Mouse (Mus musculus) neutrophil, adult 83 days (primary cell): Measurements from ENCODE around the gene E130218I03Rik. TPM values are rescaled to one million over a fixed set of nuclear protein-coding genes. Genes with fewer than 3 reads are reported as not detected.

Source experiments
- total RNA-seq, 2 experiments: library from RNA; stranded (reverse); gene quantifications; one replicate each; pipeline ENCODE4 v1.2.4; 2023

E130218I03Rik gene
- not detected for total RNA-seq

GRCm38 (mm10) chr4:134243516-134244250 is at the start of gene E130218I03Rik:
E130218I03Rik (plus strand) TSS chr4:134243662.

GRCm38 (mm10) chr4:134202904-134203303 is 40.6 kb upstream of the E130218I03Rik start, which contains the start of gene Gm7534:
Gm7534 (minus strand) TSS chr4:134203004.

GRCm38 (mm10) chr4:134227194-134227593 is 16.3 kb upstream of the E130218I03Rik start, which contains the start of gene Catsper4:
Catsper4 (minus strand) TSS chr4:134227383.

GRCm38 (mm10) chr4:134238279-134238651 is 5.2 kb upstream of the E130218I03Rik start, which contains the start of gene Cnksr1:
Cnksr1 (minus strand) TSS chr4:134238399.

GRCm38 (mm10) chr4:134245148-134245843 is 1.8 kb downstream of the E130218I03Rik start, which contains the start of gene Zfp593:
Zfp593 (minus strand) TSS chr4:134245592.

GRCm38 (mm10) chr4:134246719-134247258 is 3.3 kb downstream of the E130218I03Rik start, which contains the start of gene Gm30191:
Gm30191 (plus strand) TSS chr4:134246935.

GRCm38 (mm10) chr4:134253722-134254324 is 10.4 kb downstream of the E130218I03Rik start, which contains the start of gene Grrp1:
Grrp1 (minus strand) TSS chr4:134254106.

GRCm38 (mm10) chr4:134287575-134288025 is 44.1 kb downstream of the E130218I03Rik start, which contains the start of gene Pdik1l:
Pdik1l (minus strand) TSS chr4:134287895.

Other genes with a start within 250 kb of the E130218I03Rik start
- 10 to 100 TPM; 65.1 to 68.3 TPM for gene Dhdds, start 242.7 kb upstream of the E130218I03Rik start, total RNA-seq
- 10 to 100 TPM; 48.0 to 51.8 TPM for gene Lin28a, start 224.8 kb upstream of the E130218I03Rik start, total RNA-seq
- not detected for gene Zfp683, start 189.8 kb upstream of the E130218I03Rik start, total RNA-seq
- under 1 TPM in 1 of 2 experiments, not detected in 1; 0.59 TPM for gene Crybg2, start 182.8 kb upstream of the E130218I03Rik start, total RNA-seq
- 1,000 to 10,000 TPM; 1,531 to 1,665 TPM for gene Cd52, start 148.6 kb upstream of the E130218I03Rik start, total RNA-seq
- 1 to 10 TPM; 5.0 to 8.1 TPM for gene Ubxn11, start 141.1 kb upstream of the E130218I03Rik start, total RNA-seq
- 100 to 1,000 TPM; 911 to 950 TPM for gene Sh3bgrl3, start 114.9 kb upstream of the E130218I03Rik start, total RNA-seq
- 10 to 100 TPM; 17.4 to 17.6 TPM for gene Cep85, start 56.5 kb upstream of the E130218I03Rik start, total RNA-seq
- not detected for gene Gm7534, start 40.7 kb upstream of the E130218I03Rik start, total RNA-seq
- gene Catsper4, start 16.3 kb upstream of the E130218I03Rik start, total RNA-seq: not detected
- gene Cnksr1, start 5.3 kb upstream of the E130218I03Rik start, total RNA-seq: not detected
- gene Zfp593, start 1.9 kb downstream of the E130218I03Rik start, total RNA-seq: 1 to 10 TPM; 5.9 to 6.1 TPM
- not detected for gene Gm30191, start 3.3 kb downstream of the E130218I03Rik start, total RNA-seq
- gene Grrp1, start 10.4 kb downstream of the E130218I03Rik start, total RNA-seq: 1 to 10 TPM in 1 of 2 experiments, not detected in 1; 1.5 TPM
- gene Pdik1l, start 44.2 kb downstream of the E130218I03Rik start, total RNA-seq: 10 to 100 TPM; 15.1 to 17.7 TPM
- not detected for gene Trim63, start 71.5 kb downstream of the E130218I03Rik start, total RNA-seq
- under 1 TPM; 0.20 to 0.22 TPM for gene Slc30a2, start 99.5 kb downstream of the E130218I03Rik start, total RNA-seq
- gene Extl1, start 140.2 kb downstream of the E130218I03Rik start, total RNA-seq: not detected
- gene Pafah2, start 152.7 kb downstream of the E130218I03Rik start, total RNA-seq: 10 to 100 TPM; 16.8 to 18.2 TPM
- gene Stmn1, start 224.7 kb downstream of the E130218I03Rik start, total RNA-seq: 100 to 1,000 TPM; 235 to 236 TPM